Mouse (Mus musculus): ENCODE results near the gene Actc1. TPM values are rescaled to one million over a fixed set of nuclear protein-coding genes. Genes with fewer than 3 reads are reported as not detected.
A peak's percentile ranks its signal among the peaks of the same experiment; 100 is the strongest.

Actc1 gene
- polyA plus RNA-seq, 1 experiment from 2014 or later = 23.0 TPM

GRCm38 (mm10) chr2:114057303-114057853, 4.0 kb upstream of the Actc1 start:
- H3K27me3 ChIP-seq (ENCODE audit: control insufficient read depth, insufficient read depth, low read length) = no peaks in the 10 kb centered on the region

GRCm38 (mm10) chr2:114054129-114054528, 781 bp upstream of the Actc1 start:
- ATAC-seq (ENCODE audit: low FRiP score) (no peak), DNase-seq (ENCODE audit: low spot score) (no peak)
- no peaks in the 10 kb centered on the region for H3K36me3 ChIP-seq (ENCODE audit: control insufficient read depth, insufficient read depth, low read length)
- H3K9ac ChIP-seq (ENCODE audit: low read depth, low read length) = no peak overlapping the region
- no peak overlapping the region for H3K27ac ChIP-seq (ENCODE audit: low read depth, low read length)
- no peaks in the 10 kb centered on the region for H3K27me3 ChIP-seq (ENCODE audit: control insufficient read depth, insufficient read depth, low read length)
- H3K4me2 ChIP-seq (replicated peaks; ENCODE audit: low read depth, low read length) = no peak overlapping the region
- 86% methylated on average over 4 of the region's 4 CpGs for WGBS
- no peaks in the 10 kb centered on the region for H3K4me1 ChIP-seq (replicated peaks; ENCODE audit: control insufficient read depth, insufficient read depth, low read length)
- no peaks in the 10 kb centered on the region for H3K9me3 ChIP-seq (ENCODE audit: control insufficient read depth, low read length)
- H3K4me3 ChIP-seq (ENCODE audit: low read depth, low read length) = no peak overlapping the region

More at GRCm38 (mm10) chr2:114057303-114057853, 4.0 kb upstream of the Actc1 start:
- Histone ChIP-seq H3K4me3 (ENCODE audit: low read depth, low read length) (no peak overlapping the region), H3K4me2 (replicated peaks; ENCODE audit: low read depth, low read length) (no peak overlapping the region), H3K9ac (ENCODE audit: low read depth, low read length) (no peak overlapping the region), H3K27ac (ENCODE audit: low read depth, low read length) (no peak overlapping the region), H3K4me1 (replicated peaks; ENCODE audit: control insufficient read depth, insufficient read depth, low read length) (no peaks in the 10 kb centered on the region), H3K36me3 (ENCODE audit: control insufficient read depth, insufficient read depth, low read length) (no peaks in the 10 kb centered on the region), H3K9me3 (ENCODE audit: control insufficient read depth, low read length) (no peaks in the 10 kb centered on the region)
- peak; percentile 8 for DNase-seq (ENCODE audit: low spot score)
- 42% methylated on average over 10 of the region's 10 CpGs for WGBS
- ATAC-seq (ENCODE audit: low FRiP score) = 0 out of 2 replicates have a peak, but pooled peaks have one; percentile 7

- Histone ChIP-seq H3K36me3 (ENCODE audit: control insufficient read depth, insufficient read depth, low read length) (no peaks in the 10 kb centered on the region), H3K27ac (ENCODE audit: low read depth, low read length) (no peak overlapping the region), H3K9ac (ENCODE audit: low read depth, low read length) (no peak overlapping the region), H3K9me3 (ENCODE audit: control insufficient read depth, low read length) (no peaks in the 10 kb centered on the region), H3K4me1 (replicated peaks; ENCODE audit: control insufficient read depth, insufficient read depth, low read length) (no peaks in the 10 kb centered on the region), H3K27me3 (ENCODE audit: control insufficient read depth, insufficient read depth, low read length) (no peaks in the 10 kb centered on the region), H3K4me3 (ENCODE audit: low read depth, low read length) (no peak overlapping the region), H3K4me2 (replicated peaks; ENCODE audit: low read depth, low read length) (no peak overlapping the region)
- ATAC-seq (ENCODE audit: low FRiP score) (no peak), DNase-seq (ENCODE audit: low spot score) (no peak)
- WGBS = 90% methylated on average over 14 of the region's 14 CpGs
These were observed 1.5 kb downstream of the Actc1 start for GRCm38 (mm10) chr2:114051871-114052241.

- 94% methylated on average over 7 of the region's 7 CpGs for WGBS
- no peaks in the 10 kb centered on the region for H3K4me1 ChIP-seq (replicated peaks; ENCODE audit: control insufficient read depth, insufficient read depth, low read length)
These were observed 2.1 kb downstream of the Actc1 start for GRCm38 (mm10) chr2:114051111-114051870.

GRCm38 (mm10) chr2:114050150-114050549, 3.2 kb downstream of the Actc1 start:
- ATAC-seq (ENCODE audit: low FRiP score) = no peak
- no peaks in the 10 kb centered on the region for H3K9me3 ChIP-seq (ENCODE audit: control insufficient read depth, low read length)
- H3K27me3 ChIP-seq (ENCODE audit: control insufficient read depth, insufficient read depth, low read length) = no peaks in the 10 kb centered on the region
- H3K9ac ChIP-seq (ENCODE audit: low read depth, low read length) = no peak overlapping the region
- H3K36me3 ChIP-seq (ENCODE audit: control insufficient read depth, insufficient read depth, low read length) = no peaks in the 10 kb centered on the region
- H3K4me1 ChIP-seq (replicated peaks; ENCODE audit: control insufficient read depth, insufficient read depth, low read length) = no peaks in the 10 kb centered on the region
- H3K4me3 ChIP-seq (ENCODE audit: low read depth, low read length) = no peak overlapping the region
- no peak overlapping the region for H3K4me2 ChIP-seq (replicated peaks; ENCODE audit: low read depth, low read length)
- DNase-seq (ENCODE audit: low spot score) = no peak
- no peak overlapping the region for H3K27ac ChIP-seq (ENCODE audit: low read depth, low read length)
- WGBS = 91% methylated on average over 7 of the region's 7 CpGs

More at GRCm38 (mm10) chr2:114051111-114051870, 2.1 kb downstream of the Actc1 start:
- no peak for DNase-seq (ENCODE audit: low spot score)
- Histone ChIP-seq H3K9me3 (ENCODE audit: control insufficient read depth, low read length) (no peaks in the 10 kb centered on the region), H3K4me3 (ENCODE audit: low read depth, low read length) (no peak overlapping the region), H3K27ac (ENCODE audit: low read depth, low read length) (no peak overlapping the region), H3K27me3 (ENCODE audit: control insufficient read depth, insufficient read depth, low read length) (no peaks in the 10 kb centered on the region), H3K9ac (ENCODE audit: low read depth, low read length) (no peak overlapping the region), H3K4me2 (replicated peaks; ENCODE audit: low read depth, low read length) (no peak overlapping the region), H3K36me3 (ENCODE audit: control insufficient read depth, insufficient read depth, low read length) (no peaks in the 10 kb centered on the region)
- ATAC-seq (ENCODE audit: low FRiP score) = no peak

GRCm38 (mm10) chr2:114049372-114049771, 4.0 kb downstream of the Actc1 start:
- Histone ChIP-seq H3K9me3 (ENCODE audit: control insufficient read depth, low read length) (no peaks in the 10 kb centered on the region), H3K27ac (ENCODE audit: low read depth, low read length) (no peak overlapping the region), H3K9ac (ENCODE audit: low read depth, low read length) (no peak overlapping the region), H3K4me3 (ENCODE audit: low read depth, low read length) (no peak overlapping the region), H3K27me3 (ENCODE audit: control insufficient read depth, insufficient read depth, low read length) (no peaks in the 10 kb centered on the region), H3K36me3 (ENCODE audit: control insufficient read depth, insufficient read depth, low read length) (no peaks in the 10 kb centered on the region), H3K4me2 (replicated peaks; ENCODE audit: low read depth, low read length) (no peak overlapping the region), H3K4me1 (replicated peaks; ENCODE audit: control insufficient read depth, insufficient read depth, low read length) (no peaks in the 10 kb centered on the region)
- no peak for DNase-seq (ENCODE audit: low spot score)
- 90% methylated on average over 7 of the region's 7 CpGs for WGBS
- no peak for ATAC-seq (ENCODE audit: low FRiP score)

- DNase-seq (ENCODE audit: low spot score) = no peak
- H3K4me1 ChIP-seq (replicated peaks; ENCODE audit: control insufficient read depth, insufficient read depth, low read length) = no peaks in the 10 kb centered on the region
- no peaks in the 10 kb centered on the region for H3K27me3 ChIP-seq (ENCODE audit: control insufficient read depth, insufficient read depth, low read length)
- no peak for ATAC-seq (ENCODE audit: low FRiP score)
- no peak overlapping the region for H3K27ac ChIP-seq (ENCODE audit: low read depth, low read length)
- no peak overlapping the region for H3K4me2 ChIP-seq (replicated peaks; ENCODE audit: low read depth, low read length)
- no peaks in the 10 kb centered on the region for H3K36me3 ChIP-seq (ENCODE audit: control insufficient read depth, insufficient read depth, low read length)
- H3K4me3 ChIP-seq (ENCODE audit: low read depth, low read length) = no peak overlapping the region
- no peak overlapping the region for H3K9ac ChIP-seq (ENCODE audit: low read depth, low read length)
- 92% methylated on average over 5 of the region's 5 CpGs for WGBS
- H3K9me3 ChIP-seq (ENCODE audit: control insufficient read depth, low read length) = no peaks in the 10 kb centered on the region
These were observed 5.3 kb downstream of the Actc1 start for GRCm38 (mm10) chr2:114047960-114048611.

GRCm38 (mm10) chr2:114046151-114046664, 7.1 kb downstream of the Actc1 start:
- Histone ChIP-seq H3K4me3 (ENCODE audit: low read depth, low read length) (no peak overlapping the region), H3K9me3 (ENCODE audit: control insufficient read depth, low read length) (no peaks in the 10 kb centered on the region), H3K4me1 (replicated peaks; ENCODE audit: control insufficient read depth, insufficient read depth, low read length) (no peaks in the 10 kb centered on the region), H3K9ac (ENCODE audit: low read depth, low read length) (no peak overlapping the region), H3K36me3 (ENCODE audit: control insufficient read depth, insufficient read depth, low read length) (no peaks in the 10 kb centered on the region), H3K27me3 (ENCODE audit: control insufficient read depth, insufficient read depth, low read length) (no peaks in the 10 kb centered on the region), H3K4me2 (replicated peaks; ENCODE audit: low read depth, low read length) (no peak overlapping the region), H3K27ac (ENCODE audit: low read depth, low read length) (no peak overlapping the region)
- DNase-seq (ENCODE audit: low spot score) (no peak), ATAC-seq (ENCODE audit: low FRiP score) (no peak)
- WGBS = 93% methylated on average over 5 of the region's 5 CpGs

Data from hindbrain, embryonic 11.5 days (tissue).